Mouse (Mus musculus): ENCODE measurements around the gene Mum1l1. TPM values are rescaled to one million over a fixed set of nuclear protein-coding genes. Genes with fewer than 3 reads are reported as not detected.

The Mum1l1 gene
- total RNA-seq, 1 experiment from 2014 or later = not detected

Other genes starting within 250 kb of the Mum1l1 start
- not detected in 3 replicates for gene Serpina7, start 124.8 kb upstream of the Mum1l1 start, total RNA-seq (2017)
- 3.5 TPM in 1 of 3 replicates, not detected in the others for gene 4930513O06Rik, start 123.8 kb upstream of the Mum1l1 start, total RNA-seq (2017)
- gene 4933428M09Rik, start 30.8 kb upstream of the Mum1l1 start, total RNA-seq (2017) = not detected in 3 replicates
- gene Trap1a, start 123.6 kb downstream of the Mum1l1 start, total RNA-seq (2017) = not detected in 3 replicates

Measured in monocyte, adult 5-6 weeks (primary cell).